Mouse (Mus musculus): ENCODE data around the gene Prorsd1. TPM values are rescaled to one million over a fixed set of nuclear protein-coding genes. Genes with fewer than 3 reads are reported as not detected.

The Prorsd1 gene
- polyA plus RNA-seq, 1 experiment from 2014 or later, result 21.1 TPM

DNA sequence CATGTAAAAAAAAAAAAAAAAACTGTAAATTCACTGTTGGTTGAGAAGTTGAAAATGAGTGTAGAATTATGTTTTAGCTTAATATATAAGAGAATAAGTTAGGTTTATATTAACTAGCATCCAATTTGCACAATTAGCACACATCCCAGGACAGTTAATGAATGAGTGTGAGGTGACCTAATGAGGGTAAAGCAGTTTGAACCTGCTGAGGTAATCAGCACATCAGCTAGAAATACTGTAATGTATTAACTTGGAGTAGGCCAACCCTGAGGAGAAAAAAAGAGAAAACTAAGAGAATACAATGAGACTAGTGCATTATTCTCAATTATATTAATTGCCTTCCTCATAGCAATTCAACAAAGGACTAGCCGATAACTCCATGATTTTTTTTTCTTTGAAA, 5.4 kb downstream of the Prorsd1 start:
- Histone ChIP-seq H3K9me3 (ENCODE audit: control insufficient read depth, low read length) (no peaks in the 10 kb centered on the region), H3K9ac (ENCODE audit: low read depth, low read length) (no peak overlapping the region), H3K36me3 (ENCODE audit: control insufficient read depth, insufficient read depth, low read length) (no peaks in the 10 kb centered on the region), H3K4me2 (ENCODE audit: low read depth, low read length) (no peak overlapping the region), H3K27me3 (replicated peaks; ENCODE audit: control insufficient read depth, insufficient read depth, low read length) (no peaks in the 10 kb centered on the region), H3K27ac (ENCODE audit: low read length) (no peak overlapping the region), H3K4me1 (ENCODE audit: control insufficient read depth, insufficient read depth, low read length) (peaks cover 4% of the 10 kb centered on the region; the same call in 1 of the 2 replicates), H3K4me3 (ENCODE audit: low read length) (no peak overlapping the region)
- 96% methylated on average over 1 of the region's 1 CpGs for WGBS
- ATAC-seq, result no peak

DNA sequence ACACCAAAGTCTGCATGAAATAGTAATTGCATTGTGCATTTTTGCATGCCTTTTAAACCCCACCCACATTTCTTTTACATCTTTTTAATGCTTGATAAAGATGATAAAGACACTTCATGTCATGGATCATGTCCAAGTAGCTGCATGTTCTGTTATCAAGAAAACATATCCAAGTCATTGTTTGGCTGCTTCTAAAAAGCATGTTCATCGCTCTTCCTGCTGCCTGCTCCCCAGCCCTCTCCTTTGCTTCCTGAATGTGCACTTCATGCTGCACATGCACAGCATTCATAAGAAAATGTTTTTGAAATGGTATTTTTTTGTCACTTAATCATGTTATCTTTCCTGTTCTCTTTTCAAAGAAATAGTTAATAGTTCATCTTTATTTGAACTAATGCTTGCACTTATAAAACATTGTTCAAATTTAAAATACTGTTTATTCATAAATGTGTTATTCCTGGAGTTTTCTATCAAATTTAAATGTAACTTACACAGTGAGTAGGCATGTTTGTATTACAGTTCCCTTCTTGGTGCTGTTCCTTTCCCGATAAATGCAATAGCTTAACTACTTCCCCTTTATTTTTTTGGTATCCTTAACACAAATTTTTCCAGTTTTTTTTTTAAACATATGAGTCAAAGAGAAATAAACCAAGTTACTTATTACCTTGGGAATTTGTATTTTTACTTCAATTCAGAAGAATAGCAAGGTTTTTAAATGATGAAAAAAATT, 9.8 kb downstream of the Prorsd1 start:
- no peak overlapping the region for H3K9ac ChIP-seq (ENCODE audit: low read depth, low read length)
- no peak overlapping the region for H3K27ac ChIP-seq (ENCODE audit: low read length)
- ATAC-seq, result no peak
- no peak overlapping the region for H3K4me3 ChIP-seq (ENCODE audit: low read length)
- H3K27me3 ChIP-seq (replicated peaks; ENCODE audit: control insufficient read depth, insufficient read depth, low read length), result no peaks in the 10 kb centered on the region
- H3K9me3 ChIP-seq (ENCODE audit: control insufficient read depth, low read length), result no peaks in the 10 kb centered on the region
- WGBS, result 96% methylated on average over 2 of the region's 2 CpGs
- H3K36me3 ChIP-seq (ENCODE audit: control insufficient read depth, insufficient read depth, low read length), result 0 out of 2 replicates have a peak, but pooled peaks cover 4% of the 10 kb centered on the region
- H3K4me2 ChIP-seq (ENCODE audit: low read depth, low read length), result no peak overlapping the region
- no peaks in the 10 kb centered on the region for H3K4me1 ChIP-seq (ENCODE audit: control insufficient read depth, insufficient read depth, low read length)

DNA sequence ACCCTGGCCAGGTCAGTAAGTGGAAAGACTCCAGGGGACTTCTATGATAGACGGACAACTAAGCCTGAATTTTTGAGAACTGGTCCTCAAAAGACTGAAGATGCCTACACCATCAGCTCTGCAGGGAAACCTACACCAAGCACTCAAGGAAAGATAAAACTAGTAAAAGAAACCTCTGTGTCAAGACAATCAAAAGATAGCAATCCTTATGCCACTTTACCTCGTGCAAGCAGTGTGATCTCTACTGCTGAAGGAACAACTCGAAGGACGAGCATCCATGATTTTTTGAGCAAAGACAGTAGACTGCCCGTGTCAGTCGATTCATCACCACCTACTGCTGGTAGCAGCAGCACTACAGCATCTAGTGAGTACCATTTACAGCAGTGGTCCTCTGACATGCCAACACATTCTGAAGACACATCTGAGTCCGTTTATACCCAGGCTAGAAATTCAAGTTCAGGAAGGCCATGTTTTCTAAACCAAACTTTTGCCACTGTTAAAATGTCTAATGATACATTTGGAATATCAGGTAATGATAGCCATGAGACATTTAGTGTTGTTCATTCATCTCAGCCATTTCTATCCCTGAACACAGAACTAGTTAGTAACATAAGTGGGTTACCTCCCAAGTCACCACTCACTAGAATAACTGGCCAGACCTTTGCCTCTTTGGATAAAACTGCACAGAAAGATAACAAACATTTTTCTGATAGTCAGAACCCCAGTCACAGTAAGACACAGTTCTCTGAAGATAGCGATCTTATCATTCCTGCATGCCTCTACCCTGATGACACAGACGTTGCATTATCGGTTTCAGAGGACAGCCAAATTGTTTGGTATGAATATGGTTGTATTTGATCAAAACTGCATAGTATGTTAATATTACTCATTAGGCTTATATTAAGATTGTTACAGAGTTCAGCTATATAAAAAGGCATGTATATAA, 10.6 kb downstream of the Prorsd1 start:
- Histone ChIP-seq H3K27me3 (replicated peaks; ENCODE audit: control insufficient read depth, insufficient read depth, low read length) (no peaks in the 10 kb centered on the region), H3K27ac (ENCODE audit: low read length) (no peak overlapping the region), H3K4me1 (ENCODE audit: control insufficient read depth, insufficient read depth, low read length) (no peaks in the 10 kb centered on the region), H3K9ac (ENCODE audit: low read depth, low read length) (no peak overlapping the region), H3K4me3 (ENCODE audit: low read length) (no peak overlapping the region), H3K36me3 (ENCODE audit: control insufficient read depth, insufficient read depth, low read length) (0 out of 2 replicates have a peak, but pooled peaks cover 4% of the 10 kb centered on the region), H3K4me2 (ENCODE audit: low read depth, low read length) (no peak overlapping the region), H3K9me3 (ENCODE audit: control insufficient read depth, low read length) (no peaks in the 10 kb centered on the region)
- WGBS, result 91% methylated on average over 10 of the region's 10 CpGs
- no peak for ATAC-seq

DNA sequence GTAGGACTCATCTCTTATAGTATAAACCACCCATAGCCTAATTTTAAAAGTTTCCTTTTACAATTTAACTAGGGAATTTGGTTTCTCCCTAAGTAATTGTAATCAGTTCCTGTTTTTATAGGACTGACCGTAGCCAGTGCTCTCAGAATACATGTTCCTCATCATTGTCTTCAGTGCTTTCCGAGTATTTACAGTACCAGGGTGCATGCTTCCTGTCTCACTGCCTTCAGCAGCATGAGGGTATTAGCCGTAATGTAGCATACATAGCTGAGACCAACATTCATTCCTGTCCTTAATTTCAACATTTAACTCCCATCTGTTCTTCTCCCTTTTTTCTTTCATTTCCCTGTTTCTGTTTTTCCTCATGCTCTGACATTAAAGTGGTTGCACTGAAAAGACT, 17.9 kb downstream of the Prorsd1 start:
- no peaks in the 10 kb centered on the region for H3K4me1 ChIP-seq (ENCODE audit: control insufficient read depth, insufficient read depth, low read length)
- H3K4me3 ChIP-seq (ENCODE audit: low read length), result no peak overlapping the region
- H3K4me2 ChIP-seq (ENCODE audit: low read depth, low read length), result no peak overlapping the region
- H3K9me3 ChIP-seq (ENCODE audit: control insufficient read depth, low read length), result no peaks in the 10 kb centered on the region
- ATAC-seq, result no peak
- no peak overlapping the region for H3K9ac ChIP-seq (ENCODE audit: low read depth, low read length)
- H3K36me3 ChIP-seq (ENCODE audit: control insufficient read depth, insufficient read depth, low read length), result no peaks in the 10 kb centered on the region; the same call in 1 of the 2 replicates
- H3K27ac ChIP-seq (ENCODE audit: low read length), result no peak overlapping the region
- no peaks in the 10 kb centered on the region for H3K27me3 ChIP-seq (replicated peaks; ENCODE audit: control insufficient read depth, insufficient read depth, low read length)
- WGBS, result 60% methylated on average over 3 of the region's 3 CpGs

DNA sequence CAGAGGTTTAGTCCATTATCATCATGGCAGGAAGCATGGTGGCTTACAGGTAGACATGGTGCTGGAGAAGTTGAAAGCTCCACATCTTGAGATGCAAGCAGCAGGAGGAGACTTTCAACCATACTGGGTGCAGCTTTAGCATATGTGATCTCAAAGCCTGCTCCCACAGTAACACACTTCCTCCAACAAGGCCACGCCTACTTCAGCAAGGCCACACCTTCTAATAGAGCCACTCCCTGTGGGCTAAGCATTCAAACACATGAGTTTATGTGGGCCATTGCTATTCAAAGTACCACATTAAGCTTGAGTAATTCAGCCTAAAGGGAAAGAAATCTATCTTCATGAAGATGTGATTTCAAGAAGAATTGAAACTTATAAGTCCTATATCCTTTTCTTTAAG, 21.7 kb downstream of the Prorsd1 start:
- no peaks in the 10 kb centered on the region for H3K9me3 ChIP-seq (ENCODE audit: control insufficient read depth, low read length)
- no peaks in the 10 kb centered on the region; the same call in 1 of the 2 replicates for H3K36me3 ChIP-seq (ENCODE audit: control insufficient read depth, insufficient read depth, low read length)
- H3K4me1 ChIP-seq (ENCODE audit: control insufficient read depth, insufficient read depth, low read length), result no peaks in the 10 kb centered on the region
- H3K27ac ChIP-seq (ENCODE audit: low read length), result no peak overlapping the region
- H3K4me2 ChIP-seq (ENCODE audit: low read depth, low read length), result no peak overlapping the region
- 89% methylated on average over 1 of the region's 1 CpGs for WGBS
- no peaks in the 10 kb centered on the region for H3K27me3 ChIP-seq (replicated peaks; ENCODE audit: control insufficient read depth, insufficient read depth, low read length)
- ATAC-seq, result no peak
- H3K9ac ChIP-seq (ENCODE audit: low read depth, low read length), result no peak overlapping the region
- no peak overlapping the region for H3K4me3 ChIP-seq (ENCODE audit: low read length)

DNA sequence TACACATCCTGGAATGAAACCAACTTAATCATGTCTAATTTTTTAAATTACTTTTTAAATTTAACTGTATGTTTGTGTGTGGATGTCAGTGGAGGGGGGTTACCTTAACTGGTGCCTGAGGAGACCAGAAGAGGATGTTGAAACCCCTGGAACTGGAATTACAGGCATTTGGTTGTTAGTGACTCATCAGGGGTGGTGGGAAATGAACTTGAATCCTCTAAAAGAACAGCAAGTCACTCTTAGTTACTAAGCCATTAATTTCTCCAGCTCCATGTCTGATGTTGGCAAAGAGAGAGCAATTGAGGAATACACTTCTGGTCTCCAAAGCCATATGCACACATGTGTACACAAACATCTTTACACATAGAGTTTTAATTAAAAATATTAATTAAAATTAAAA, 40.2 kb downstream of the Prorsd1 start:
- no peak for ATAC-seq
- no peaks in the 10 kb centered on the region for H3K4me1 ChIP-seq (ENCODE audit: control insufficient read depth, insufficient read depth, low read length)
- 0 out of 2 replicates have a peak, but pooled peaks cover 3% of the 10 kb centered on the region for H3K36me3 ChIP-seq (ENCODE audit: control insufficient read depth, insufficient read depth, low read length)

More for the DNA sequence above, 40.2 kb downstream of the Prorsd1 start:
- no peak overlapping the region for H3K4me2 ChIP-seq (ENCODE audit: low read depth, low read length)
- H3K27me3 ChIP-seq (replicated peaks; ENCODE audit: control insufficient read depth, insufficient read depth, low read length), result no peaks in the 10 kb centered on the region
- no peaks in the 10 kb centered on the region for H3K9me3 ChIP-seq (ENCODE audit: control insufficient read depth, low read length)
- H3K9ac ChIP-seq (ENCODE audit: low read depth, low read length), result no peak overlapping the region
- H3K4me3 ChIP-seq (ENCODE audit: low read length), result no peak overlapping the region
- H3K27ac ChIP-seq (ENCODE audit: low read length), result no peak overlapping the region

Other genes starting within 250 kb of the Prorsd1 start
- 10.7 and 12.2 TPM in 2 replicates for gene Ccdc88a, start 141.4 kb downstream of the Prorsd1 start, polyA plus RNA-seq (2015; fragmentation: Nextera tagmentation; extraction: Ambion mirVana)
- 45.7 and 47.4 TPM in 2 replicates for gene Mtif2, start 11.4 kb upstream of the Prorsd1 start, polyA plus RNA-seq (2015; fragmentation: Nextera tagmentation; extraction: Ambion mirVana)
- 0.15 and 0.23 TPM in 2 replicates for gene Clhc1, start 32.9 kb upstream of the Prorsd1 start, polyA plus RNA-seq (2015; fragmentation: Nextera tagmentation; extraction: Ambion mirVana)
- 938 and 1,006 TPM in 2 replicates for gene Rps27a, start 33.1 kb upstream of the Prorsd1 start, polyA plus RNA-seq (2015; fragmentation: Nextera tagmentation; extraction: Ambion mirVana)
- gene Rtn4, start 177.9 kb upstream of the Prorsd1 start, polyA plus RNA-seq (2015; fragmentation: Nextera tagmentation; extraction: Ambion mirVana), result 32.3 and 39.5 TPM in 2 replicates